Mouse (Mus musculus): ENCODE results near the gene Hacd1.

GRCm38 (mm10) chr2:13800639-13801038 is 255.3 kb downstream of the Hacd1 start:
- TF ChIP-seq CTCF (IDR thresholded peaks at IDR 0.05; ENCODE audit: low read depth) (no peak), EP300 (IDR thresholded peaks at IDR 0.05; ENCODE audit: low read depth) (no peak)

Measured in liver, postnatal 0 days (tissue).